Mouse (Mus musculus): Measurements from ENCODE around the gene Fgf6.

Gene Fgf6

DNA sequence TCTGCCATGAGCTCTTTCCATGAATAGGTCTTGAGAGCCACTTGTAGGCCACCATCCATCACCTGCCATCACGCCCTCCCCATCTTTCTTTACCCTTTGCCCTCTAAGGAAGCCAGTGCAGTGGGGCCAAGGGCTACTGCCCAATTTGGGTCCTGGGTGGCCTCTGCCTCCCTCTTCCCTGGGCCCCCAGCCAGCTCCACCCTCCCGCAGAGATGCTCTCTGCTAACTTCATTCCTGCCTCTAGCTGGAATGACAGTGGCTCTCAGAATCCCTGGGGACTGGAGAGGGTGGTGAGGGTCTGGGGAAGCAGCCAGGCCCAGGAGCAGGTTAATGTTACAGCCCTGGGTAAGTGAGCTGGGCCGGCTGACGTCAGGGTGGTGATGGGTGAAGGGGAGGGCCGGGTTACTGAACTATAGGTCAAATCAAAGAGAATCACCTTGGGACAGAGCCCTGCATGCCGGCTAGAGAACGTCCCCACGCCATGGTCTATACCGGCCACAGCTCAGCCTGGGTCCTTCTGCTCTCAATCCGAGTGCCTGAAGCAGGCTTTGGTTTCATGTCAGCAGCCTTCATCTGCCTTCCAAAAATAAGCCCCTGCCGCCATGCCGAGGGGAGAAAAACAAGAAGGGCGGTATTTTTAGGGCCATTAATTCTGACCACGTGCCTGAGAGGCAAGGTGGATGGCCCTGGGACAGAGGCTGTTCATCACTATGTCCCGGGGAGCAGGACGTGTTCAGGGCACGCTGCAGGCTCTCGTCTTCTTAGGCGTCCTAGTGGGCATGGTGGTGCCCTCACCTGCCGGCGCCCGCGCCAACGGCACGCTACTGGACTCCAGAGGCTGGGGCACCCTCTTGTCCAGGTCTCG, at the start of gene Fgf6:
Gene Fgf6, plus strand, starts transcription at position 681 of the 865 bp plus-strand sequence.
- no peak for DNase-seq (ENCODE audit: low spot score)

DNA sequence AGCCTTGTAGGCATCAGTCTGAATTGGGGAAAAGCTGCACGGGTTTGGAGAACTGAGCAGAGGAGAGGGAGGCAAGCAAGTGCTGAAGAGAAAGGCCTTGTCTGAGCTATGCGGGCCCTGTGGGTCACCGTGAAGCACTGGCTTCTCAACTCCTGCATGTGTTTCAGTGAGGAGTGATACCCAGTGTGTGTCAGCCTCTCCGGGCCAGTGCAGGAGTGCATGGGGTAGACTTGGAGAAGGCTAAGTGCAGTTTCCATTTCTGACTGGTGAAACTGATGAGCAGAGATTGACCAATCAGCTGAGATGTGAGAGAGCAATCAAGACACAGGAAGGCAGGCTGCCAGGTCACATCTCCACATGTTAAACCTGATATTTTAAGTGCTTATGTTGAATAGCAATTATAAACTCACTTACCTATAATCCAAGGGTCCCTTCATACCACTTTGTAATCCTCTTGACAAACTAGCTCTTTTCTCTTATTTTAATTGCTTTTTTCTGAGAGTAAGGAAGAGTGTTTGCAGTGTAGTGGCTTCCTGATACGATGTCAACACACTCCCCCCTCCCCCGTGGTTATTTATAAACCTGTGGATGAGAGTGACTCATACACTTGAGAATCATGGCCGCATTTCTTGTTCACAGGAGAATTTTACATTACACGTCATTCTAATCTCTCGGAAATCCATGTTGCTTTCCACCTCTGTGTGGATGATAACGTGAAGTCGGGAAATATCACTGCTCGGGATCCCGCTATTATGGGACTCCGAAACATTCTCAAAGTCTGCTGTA, 49.0 kb upstream of the Fgf6 start:
- DNase-seq (ENCODE audit: low spot score), result no peak

DNA sequence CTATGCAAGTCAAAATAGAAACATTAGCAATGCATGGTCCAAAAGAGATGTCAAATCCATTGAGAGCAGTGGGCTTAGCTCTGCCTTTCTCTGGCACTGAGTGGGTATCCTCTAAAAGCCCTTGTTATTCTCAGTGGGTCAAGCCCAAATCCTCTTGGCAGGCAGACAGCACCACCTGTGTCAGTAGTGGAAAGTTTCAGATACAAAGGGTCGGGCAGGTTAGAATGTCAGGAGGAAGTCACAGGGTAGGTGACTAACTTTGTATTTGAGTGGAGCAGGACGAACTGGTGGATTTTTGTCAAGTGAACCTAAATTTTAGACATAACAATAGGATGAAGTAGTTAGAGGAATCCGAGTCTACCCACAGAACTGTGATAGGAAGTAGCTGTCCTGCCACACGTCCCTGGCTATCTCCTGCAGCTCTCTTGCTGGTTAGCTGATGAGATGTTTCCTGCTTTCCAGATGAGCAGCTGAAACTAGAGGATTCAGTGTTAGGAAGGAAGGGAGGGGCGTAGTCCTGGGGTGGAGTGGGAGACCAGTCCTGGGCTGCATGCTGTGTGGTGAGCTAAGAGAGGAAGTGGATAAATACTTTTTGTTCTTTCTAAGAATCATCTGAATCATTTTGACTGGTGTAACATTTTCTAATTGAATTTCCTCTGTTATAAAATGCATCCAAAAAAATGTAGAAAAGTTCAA, 33.7 kb upstream of the Fgf6 start:
- no peak for DNase-seq (ENCODE audit: low spot score)

DNA sequence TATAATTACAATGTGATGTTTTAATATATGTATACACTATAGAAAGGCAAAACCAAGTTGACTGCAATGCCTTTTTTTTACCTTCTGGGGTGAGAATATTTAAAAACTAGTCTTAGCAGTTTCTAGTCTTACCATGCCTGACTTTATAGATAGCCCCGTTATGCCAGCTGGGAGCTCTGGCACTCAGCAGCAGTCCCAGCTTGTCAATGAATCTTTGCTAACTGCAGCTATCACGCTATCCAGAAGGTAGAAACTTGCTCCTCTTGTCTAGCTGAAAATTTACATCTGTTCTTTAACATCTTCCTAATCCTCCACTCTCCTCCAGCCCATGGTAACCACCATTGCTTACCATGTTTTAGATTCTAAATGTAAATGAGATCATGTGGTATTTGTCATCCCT, 21.7 kb upstream of the Fgf6 start:
- DNase-seq (ENCODE audit: low spot score), result no peak

DNA sequence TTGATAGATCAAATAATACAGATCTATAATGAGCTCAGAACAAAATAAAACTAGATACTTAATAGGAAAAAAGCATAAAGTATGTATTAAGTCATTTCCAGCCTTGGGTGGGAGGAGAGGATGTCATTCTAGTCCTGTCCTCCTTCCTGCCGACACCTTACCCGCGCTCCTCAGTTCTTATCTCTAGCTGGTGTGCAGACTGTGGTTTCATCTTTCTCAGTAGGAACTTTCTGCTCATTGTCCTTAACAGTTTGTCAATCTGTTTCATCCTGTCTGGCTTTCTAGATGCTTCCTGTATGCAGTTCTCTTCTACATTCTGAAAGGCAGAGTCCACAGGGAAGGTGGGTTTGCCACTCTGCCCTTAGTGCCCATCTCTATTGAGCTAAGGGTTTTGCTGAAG, 19.9 kb upstream of the Fgf6 start:
- no peak for DNase-seq (ENCODE audit: low spot score)

DNA sequence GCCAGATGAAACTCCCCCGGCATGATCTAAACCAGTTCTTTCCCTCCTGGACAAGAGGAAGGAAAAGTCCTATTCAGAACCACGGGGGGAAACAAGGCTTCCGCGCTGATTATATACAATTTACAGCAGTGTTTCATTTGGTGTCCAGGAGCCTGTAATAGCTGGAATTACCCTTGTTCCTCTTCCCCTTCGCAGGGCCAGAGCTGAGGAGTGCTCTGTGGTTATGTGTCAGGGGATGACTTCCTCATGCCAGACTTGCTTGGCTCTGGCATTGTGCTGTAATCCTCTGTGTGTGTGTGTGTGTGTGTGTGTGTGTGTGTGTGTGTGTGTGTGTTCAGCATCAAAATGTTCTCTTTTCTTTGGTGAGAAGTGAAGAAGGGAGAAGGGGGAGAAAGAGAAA, 19.0 kb upstream of the Fgf6 start:
- DNase-seq (ENCODE audit: low spot score), result no peak

DNA sequence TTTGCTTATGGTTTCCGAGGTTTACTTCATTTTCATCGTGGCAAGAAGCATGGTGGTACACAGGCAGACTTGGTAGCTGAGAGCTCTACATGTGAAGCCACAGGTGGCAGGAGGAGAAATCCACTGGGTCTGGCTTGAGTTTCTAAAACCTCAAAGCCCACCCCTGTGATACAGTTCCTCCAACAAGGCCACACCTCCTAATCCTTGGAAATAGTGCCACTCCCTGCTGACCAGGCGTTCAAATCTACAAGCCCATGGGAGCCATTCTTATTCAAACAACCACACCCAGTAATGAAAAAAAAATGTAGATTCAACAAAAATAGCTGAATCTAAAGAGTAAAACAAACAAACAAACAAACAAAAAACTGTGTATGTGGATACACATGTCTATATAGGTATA, 9.7 kb upstream of the Fgf6 start:
- no peak for DNase-seq (ENCODE audit: low spot score)

DNA sequence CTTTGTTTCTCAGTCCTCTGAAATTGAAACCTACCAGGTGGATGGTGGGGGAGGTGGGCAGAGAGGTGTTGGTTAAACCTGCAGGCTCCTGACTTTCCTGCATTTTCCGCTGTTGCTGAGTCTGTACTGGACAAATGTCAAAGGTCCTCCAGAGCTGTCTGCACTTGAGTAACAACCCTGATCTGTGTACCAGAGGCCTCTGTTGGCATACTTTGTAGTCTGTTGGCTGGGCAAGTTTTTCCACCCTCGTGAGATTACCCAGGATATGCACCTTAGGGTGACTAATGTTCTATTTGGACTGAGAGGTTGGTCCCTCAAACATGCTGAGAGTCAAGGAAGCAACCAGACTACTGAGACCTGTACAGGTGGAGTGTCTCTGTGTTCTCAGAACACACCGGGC, 8.8 kb upstream of the Fgf6 start:
- DNase-seq (ENCODE audit: low spot score), result peak; percentile 22

DNA sequence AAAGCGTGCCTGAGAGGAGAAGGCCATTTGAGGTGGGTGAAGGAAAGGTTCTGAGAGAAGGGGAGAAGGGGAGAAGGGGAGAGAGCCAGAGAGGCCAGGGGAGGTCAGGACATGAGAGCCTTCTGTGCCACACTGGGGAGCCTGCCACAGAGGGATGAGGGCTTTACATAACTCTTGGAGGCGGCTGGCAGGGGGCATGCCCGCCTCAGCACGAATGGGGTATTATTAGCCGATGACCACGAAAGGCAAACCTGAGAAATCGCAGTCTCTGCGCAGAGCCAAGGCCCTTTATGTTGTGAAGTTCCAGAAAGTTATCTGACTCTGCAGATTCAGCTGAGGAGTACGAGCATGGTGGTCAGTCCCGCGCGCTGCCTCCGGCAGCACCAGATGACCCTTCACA, 5.4 kb upstream of the Fgf6 start:
- DNase-seq (ENCODE audit: low spot score), result no peak

DNA sequence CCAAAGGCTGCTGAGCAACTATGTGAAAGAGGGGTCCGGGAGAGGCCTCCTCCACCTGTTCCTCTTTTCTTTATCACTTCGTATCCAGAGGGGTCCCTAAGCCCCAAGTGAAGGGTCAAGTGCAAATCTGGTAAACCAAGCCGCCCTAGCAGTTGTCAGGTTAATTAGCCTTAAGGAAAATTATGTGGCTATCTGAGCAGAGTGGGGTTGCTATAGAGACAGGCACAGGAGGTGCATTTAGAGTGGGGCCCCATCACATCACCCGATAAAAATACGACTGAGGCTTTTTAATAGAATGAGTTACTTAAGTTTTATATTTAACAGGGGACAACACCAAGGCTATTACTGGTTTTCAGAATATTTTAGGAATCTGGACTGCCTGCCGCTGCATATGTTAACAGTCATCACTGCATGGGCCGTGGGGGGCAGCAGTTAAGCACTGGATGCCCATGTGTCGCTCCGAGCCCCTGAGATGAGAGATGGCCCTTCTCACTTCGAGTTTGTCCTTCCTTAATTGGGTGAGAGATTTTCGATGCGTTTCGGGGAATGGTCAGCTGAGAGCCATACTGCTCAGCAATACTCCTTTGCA, 3.3 kb upstream of the Fgf6 start:
- no peak for DNase-seq (ENCODE audit: low spot score)

DNA sequence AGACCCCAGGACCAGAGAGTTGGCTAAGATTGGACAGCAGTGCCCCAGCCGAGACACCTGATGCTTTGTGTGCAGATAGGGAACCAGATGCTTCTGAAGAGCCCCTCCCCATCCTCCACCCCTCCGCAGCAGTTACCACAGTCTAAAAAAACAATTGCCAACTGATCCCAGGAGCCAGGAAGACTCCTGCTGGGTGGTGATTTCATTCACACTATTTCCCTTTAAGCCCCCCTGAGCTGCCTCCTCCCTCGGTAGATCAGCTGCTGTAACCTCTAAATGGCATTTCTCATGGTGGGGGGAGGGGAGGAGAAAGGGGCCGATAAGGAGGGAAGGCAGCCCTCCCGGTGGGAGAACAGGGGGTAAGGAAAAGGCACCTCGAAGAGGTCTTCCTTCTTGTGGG, 3.9 kb downstream of the Fgf6 start:
- DNase-seq (ENCODE audit: low spot score), result no peak

DNA sequence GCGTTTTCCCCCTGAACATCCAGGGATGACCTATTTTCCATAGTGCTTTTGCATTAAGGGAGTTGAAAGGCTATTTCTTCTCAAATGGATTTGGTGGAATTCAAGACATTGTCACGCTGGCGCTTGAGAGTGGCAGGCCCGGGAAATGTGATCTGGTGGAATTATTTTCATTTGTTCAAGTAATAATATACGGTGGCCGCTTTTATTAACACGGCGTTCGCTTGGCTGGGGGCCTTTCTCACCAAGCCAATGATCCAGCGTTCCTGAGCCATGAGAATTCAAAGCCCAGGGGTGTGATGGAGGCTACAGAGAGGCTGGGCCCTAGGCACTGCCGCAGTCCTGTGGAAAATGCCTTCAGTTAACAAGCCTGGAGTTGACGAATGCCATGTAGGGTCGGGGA, 5.0 kb downstream of the Fgf6 start:
- DNase-seq (ENCODE audit: low spot score), result no peak

DNA sequence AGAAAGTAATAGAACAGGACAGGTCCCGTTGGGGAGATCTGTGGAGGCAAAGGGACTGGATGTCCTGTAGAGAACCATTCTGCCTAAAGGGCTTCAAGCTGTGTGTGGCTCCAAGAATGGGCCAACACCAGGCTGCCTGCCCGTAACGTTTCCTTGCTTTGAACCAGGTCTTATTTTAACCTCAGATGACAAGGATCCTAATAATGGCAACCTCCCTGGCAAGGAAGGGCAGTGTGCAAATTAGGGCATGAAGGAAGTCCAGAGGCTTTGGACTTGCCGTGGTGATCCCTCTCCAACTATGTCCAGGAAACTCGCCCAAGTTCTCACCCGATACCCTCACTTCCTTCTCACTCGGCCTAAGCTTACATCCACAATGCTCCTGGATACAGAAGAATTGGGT, 9.4 kb downstream of the Fgf6 start:
- no peak for DNase-seq (ENCODE audit: low spot score)

DNA sequence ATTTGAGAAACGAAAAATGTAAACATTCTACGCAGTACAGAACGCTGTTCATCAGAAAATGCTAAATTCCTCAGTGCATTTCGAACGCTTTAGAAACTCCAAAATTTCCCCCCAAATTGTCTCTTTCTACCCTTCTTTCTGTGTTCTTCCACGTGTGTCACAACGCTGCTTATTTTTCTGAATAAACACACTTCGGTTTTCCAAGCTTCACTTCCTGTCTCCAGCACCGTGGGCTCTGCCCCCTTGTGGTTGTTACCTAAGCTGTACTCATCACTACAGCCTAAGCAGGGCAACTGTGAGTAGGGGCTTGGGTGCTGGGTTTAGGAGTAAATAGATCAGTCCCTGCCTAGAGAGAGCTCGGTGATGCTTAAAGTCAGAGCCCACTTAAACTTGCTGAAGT, 19.4 kb downstream of the Fgf6 start:
- DNase-seq (ENCODE audit: low spot score), result peak; percentile 12

DNA sequence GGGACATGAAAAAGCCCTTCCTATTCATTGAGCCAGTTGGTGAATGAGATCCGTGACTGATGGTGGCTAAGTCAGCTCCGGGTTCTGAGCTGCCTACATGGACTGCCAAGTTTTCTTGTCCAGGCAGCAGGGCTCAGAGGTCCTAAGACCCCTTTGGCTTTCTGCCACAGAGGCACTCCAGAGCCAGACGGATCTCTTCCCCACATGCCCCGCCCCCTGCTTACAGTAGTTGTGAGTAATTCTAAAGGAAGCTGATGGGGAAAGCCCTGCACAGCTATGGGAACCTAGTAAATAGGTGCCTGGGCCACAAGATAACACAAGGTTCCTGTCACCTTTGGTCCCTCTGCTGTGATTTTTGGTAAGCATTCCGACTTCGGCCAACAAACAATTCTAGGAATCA, 29.5 kb downstream of the Fgf6 start:
- DNase-seq (ENCODE audit: low spot score), result no peak

DNA sequence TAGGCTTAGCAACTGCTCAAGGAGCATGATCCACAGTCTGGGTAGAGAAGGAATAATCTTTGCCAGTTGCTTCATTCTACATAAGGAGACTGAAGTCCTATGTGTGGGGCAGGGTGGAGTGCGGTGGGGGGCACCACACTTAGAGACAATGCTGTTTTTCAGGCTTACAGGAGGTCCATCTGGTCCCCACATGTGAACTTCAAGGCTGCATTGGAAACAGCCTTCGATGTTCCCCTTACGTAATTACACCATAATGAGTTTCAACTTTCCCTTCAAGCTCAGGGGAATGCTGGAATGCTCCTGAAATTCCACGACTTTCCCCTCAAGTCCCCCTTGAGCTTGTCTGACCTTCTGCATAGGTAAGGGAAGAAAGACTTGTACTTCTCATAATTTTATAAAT, 35.5 kb downstream of the Fgf6 start:
- DNase-seq (ENCODE audit: low spot score), result no peak

DNA sequence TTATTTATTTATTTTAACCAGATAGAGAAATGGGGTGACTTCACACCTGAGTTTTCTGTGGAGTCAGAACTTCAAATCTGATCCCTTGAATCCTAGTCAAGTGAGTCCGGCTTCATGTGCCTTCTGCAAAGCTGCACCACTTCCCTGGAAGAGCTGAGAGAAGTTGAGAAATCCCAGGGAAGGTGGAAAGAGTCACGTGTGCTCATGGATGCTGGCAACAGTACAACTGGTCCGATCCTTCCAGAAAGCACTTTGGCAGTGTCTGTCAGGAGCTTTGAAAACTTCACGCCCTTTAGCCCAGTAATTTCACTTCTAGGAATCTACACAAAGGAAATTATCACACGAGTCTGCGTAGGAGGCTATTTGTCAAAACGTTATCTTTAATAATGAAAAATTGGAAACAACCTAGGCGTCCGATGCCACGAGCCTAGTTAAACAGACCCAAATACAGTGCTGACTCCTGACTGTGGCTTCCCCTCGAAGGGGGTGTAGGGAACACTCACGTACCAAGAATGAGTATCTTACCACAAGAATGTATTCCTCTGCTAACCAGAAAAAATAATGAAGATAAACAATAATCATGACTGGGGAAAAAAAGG, 41.7 kb downstream of the Fgf6 start:
- DNase-seq (ENCODE audit: low spot score), result peak; percentile 10

DNA sequence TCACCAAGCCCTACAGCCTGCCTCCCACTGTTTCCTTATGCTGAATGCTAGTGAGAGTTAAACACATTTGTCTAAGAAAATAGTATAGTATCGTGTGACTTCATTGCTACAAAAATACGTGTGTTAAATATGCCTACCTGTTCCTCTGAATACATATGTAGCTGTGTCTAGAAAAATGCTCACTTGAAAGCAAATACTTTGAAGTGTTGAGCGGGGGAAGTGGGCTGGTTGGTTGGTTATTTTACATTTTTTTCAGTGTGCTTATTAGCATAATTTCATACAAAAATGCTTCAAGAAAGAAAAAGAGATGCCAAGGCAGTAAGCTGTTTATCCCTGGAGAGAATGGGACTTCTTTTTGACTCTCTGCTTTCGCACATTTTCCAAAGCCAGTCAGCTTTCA, 44.6 kb downstream of the Fgf6 start:
- no peak for DNase-seq (ENCODE audit: low spot score)

DNA sequence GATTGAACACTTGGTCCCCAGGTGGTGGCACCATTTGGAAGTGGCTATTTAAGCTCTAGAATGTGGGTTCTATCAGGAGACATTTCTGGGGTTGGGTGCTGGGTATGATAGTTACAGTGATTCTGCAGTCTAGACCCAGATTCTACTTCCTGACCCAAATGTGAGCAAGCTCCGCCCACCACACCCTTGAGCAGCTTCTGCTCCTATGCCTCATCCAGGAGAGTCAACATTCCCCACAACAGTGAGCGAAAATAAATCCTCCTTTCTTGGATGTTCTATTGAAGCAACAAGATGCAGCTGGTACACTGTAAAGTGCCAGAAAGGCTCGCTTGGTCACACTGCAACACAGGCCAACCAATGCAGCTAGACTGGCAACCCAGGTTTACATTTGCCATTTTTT, 48.5 kb downstream of the Fgf6 start:
- DNase-seq (ENCODE audit: low spot score), result no peak

DNA sequence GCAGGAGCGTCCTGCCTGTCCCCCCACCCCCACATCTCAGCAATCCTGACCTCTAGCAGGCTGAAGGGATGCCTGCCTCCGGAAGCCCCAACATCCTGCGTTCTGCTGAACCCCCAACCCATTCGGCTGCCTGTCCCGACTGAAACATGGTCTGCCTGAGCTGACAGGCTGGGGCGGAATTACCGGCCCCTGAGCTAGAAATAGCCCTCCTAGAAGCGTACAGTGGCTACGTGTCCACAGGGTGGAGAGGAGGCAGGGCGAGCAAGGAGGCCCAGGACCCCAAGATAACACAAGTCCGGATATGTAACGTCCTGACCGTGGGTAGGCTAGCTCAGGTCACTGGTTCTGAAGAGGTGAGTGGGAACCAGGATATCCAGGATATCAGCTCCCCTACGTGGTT, 49.4 kb downstream of the Fgf6 start:
- no peak for DNase-seq (ENCODE audit: low spot score)

DNA sequence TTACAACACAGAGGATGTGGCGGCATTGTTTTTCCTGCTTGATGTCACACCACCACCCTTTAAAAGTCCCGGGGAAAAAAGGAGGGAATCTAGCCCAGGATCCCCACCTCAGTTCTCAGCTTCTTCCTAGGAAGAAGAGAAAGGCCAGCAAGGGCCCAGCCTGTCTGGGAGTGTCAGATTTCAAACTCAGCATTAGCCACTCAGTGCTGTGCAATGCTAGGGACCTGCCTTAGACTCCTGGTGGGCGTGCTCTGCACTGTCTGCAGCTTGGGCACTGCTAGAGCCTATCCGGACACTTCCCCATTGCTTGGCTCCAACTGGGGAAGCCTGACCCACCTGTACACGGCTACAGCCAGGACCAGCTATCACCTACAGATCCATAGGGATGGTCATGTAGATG, 57.4 kb downstream of the Fgf6 start, which contains the start of gene Fgf23:
Gene Fgf23, plus strand, starts transcription at position 86 of the 400 bp plus-strand sequence.
- no peak for DNase-seq (ENCODE audit: low spot score)

Measured in urinary bladder, postnatal 14 days (tissue).